Mouse (Mus musculus): ENCODE results near the gene Olfr1161.
"Not testable (repeated sequence)": the region's sequence is repeated elsewhere in the genome, so short reads cannot be mapped to it uniquely, and the experiment has no call there.

The Olfr1161 gene

DNA sequence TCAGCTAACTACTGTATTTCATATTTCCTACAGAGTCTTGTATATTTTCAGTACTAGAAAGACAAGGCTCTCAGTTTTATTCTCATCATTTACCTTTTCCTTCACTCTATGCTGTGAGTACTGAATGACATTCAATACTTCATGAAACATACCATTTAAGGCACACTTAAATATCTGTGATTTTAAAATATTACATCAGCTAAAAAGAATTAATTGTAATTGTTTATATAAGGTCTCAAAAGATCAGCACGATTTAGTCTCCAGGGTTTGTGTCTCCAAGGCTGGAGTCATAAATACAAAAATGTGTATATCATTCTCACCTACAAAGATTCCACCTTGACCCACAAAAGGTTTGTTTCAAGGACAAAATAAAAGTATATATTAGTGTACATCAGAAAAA, at the start of gene Olfr1161:
Olfr1161 (plus strand) TSS at position 301 of the 400 bp plus-strand sequence.
- DNase-seq: not testable (repeated sequence)

DNA sequence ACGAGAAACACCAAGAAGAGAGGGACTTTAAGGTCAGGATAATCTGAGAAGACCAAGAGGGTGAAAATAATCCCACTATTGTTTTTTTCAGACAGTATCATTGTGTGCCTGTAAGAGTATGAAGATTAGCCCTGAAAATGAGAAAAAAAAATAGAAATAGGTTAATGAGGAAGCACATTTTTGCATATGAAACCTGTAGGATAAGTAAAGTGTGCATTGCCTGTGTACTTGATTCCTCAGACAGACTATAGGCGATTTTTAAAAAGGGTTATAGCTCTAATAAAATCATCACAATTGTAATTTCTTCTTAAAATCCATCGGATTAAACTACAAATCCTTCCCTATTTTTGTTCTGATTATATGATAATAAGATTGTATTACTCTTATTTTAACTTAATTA, 48.0 kb upstream of the Olfr1161 start, which contains the start of gene Olfr74:
Olfr74 (minus strand) TSS at position 101 of the 400 bp plus-strand sequence.
- no peak for DNase-seq

DNA sequence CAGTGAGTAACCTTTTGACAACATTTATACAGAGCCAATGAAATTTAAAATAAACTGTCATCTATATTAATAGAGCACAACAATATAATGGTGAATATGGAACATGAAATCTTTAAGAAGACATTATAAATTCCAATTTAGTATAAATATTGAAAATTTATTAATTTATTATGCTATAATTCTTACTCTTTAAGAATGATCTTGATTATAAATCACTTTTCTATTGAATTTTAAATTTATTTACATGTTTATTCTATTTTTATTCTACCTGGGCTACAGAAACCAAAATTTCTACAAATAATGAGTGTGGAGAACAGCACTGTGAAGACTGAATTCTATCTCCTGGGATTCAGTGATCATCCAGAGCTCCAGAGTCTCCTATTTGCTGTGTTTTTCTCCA, 32.8 kb upstream of the Olfr1161 start, which contains the start of gene Olfr1158:
Olfr1158 (plus strand) TSS at position 301 of the 400 bp plus-strand sequence.
- DNase-seq: no peak

- DNase-seq: no peak
Observed at GRCm38 (mm10) chr2:88007515-88008318, 14.9 kb upstream of the Olfr1161 start, which contains the start of gene Olfr1160. Gene Olfr1160 (minus strand): TSS chr2:88008268.

DNA sequence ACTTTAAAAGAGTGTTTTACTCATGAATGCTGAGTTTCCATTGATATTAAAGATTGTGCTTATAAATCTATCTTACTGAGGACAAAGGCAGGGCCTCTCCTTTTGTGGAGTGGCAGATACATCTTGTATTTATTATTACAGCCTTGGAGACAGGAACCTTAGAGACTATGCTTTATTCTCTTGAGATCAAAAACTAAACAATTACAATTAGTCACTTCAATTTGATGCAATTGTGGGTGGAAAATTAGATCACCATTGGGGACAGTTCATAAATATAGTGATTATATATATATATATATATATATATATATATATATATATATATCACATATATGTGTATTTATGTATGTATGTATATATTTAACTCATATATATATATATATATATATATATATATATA, 15.0 kb downstream of the Olfr1161 start, which contains the start of gene Olfr73:
Olfr73 (minus strand) TSS at position 101 of the 400 bp plus-strand sequence.
- DNase-seq: no peak

- no peak for DNase-seq
Observed at GRCm38 (mm10) chr2:88051029-88051428, 28.5 kb downstream of the Olfr1161 start, which contains the start of gene Olfr1162. Gene Olfr1162 (minus strand): TSS chr2:88051129.

DNA sequence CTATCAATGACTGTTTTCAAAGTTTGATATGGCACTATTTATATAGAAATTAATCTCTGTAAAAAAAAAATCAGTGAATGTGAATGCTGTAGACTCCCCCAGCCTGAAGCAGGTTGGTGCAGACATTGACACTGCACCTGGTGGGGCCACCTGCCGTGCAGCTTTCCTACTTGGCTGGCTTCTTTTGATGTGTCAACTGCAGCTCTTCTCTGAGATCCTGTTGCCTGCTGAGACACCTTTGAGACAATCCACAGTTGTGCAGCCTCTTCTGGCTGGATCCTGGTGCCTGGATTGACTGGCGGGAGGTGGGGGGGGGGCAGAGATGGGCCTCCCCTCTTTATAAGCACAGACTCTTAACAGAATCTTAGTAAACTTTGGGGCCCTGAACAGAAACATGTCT, 41.0 kb downstream of the Olfr1161 start:
- DNase-seq: no peak

- DNase-seq: no peak
Observed at GRCm38 (mm10) chr2:88071730-88072129, 49.2 kb downstream of the Olfr1161 start, which contains the start of gene Olfr1163. Gene Olfr1163 (minus strand): TSS chr2:88071830.
